Mouse (Mus musculus) urinary bladder, adult 2 months (tissue): ENCODE results near the gene Lifr. TPM values are rescaled to one million over a fixed set of nuclear protein-coding genes. Genes with fewer than 3 reads are reported as not detected.

Experiments used
- DNase-seq: peaks from one replicate; pipeline ENCODE4 v3.0.0; 2022; ENCODE audit warnings: low spot score
- polyA plus RNA-seq: library from polyadenylated mRNA; depleted of rRNA; stranded (reverse); fragments of >200 nt; gene quantifications from 2 replicates; pipeline ENCODE4 v1.2.3, GENCODE M21; 2012

Gene Lifr
- polyA plus RNA-seq, 1 experiment = 13.2 TPM

DNA sequence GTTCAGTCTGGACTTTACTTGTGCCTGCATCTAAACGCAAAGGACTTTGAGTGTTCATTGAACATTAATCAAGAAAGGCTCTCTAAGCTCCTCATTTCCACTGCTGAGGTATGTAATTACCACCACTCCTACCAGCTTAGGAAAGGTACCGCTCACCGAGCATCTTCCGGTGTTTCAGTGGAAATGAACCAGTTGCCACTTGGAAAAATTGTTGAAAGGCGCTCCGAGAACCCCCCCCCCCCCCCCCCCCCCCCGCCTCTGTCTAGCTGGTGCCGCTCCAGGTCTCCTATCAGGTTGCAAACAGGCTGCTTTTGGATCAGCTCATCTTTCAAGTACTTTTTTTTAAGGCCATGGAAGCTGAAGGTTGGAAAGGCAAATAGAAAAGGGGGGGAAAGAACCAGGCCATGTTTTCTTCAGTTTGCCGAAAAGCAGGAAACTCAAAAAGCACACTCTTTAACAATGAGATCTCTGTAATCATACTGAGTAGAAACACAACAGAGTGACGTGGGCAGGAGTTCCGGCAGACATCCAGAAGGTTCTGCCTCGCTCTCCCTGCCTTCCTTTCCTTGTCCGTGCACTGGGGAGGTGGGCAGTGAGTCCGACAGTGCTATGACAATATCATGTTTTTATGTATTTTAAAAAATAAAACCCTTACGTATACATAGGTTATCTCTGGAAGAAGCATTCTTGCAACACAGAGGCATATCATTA, 9.3 kb upstream of the Lifr start:
- no peak for DNase-seq

DNA sequence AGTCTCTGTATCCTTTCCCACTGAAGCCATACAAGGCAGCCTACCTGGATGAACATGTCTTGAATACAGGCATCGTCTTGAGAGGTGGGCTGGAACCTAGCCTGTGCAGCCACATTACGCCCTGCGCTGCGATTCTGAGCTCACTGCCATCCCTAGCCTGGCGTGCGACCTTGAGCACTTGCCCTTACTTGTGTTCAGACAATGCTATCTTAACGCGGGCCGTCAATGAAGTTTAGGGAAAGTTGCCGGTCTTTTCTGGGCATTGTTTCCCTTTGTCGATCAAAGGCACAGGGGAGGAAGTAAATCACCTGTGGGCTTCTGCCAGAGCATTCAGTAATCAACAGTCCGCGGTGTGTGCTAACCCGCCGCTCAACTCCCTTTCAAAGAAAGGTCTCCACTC, 8.6 kb upstream of the Lifr start:
- no peak for DNase-seq

DNA sequence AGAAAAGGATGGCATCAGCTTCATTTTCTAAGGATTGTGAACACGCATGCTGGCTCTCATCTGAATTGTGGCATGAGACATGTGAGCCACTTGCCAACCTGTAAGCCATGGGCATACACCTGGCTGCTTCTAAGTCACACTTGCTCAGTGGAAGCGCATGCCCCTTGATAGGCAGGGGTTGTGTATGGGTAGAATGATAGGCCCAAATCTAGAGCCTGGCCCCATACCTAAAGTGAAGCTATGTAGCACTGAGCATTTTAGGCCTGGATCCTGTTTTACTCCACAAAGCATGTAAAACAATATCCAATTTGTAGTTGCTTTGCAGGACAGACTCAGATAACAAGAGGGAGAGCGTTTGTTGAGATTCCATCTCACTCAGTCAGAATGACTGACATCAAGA, 7.5 kb upstream of the Lifr start:
- no peak for DNase-seq

DNA sequence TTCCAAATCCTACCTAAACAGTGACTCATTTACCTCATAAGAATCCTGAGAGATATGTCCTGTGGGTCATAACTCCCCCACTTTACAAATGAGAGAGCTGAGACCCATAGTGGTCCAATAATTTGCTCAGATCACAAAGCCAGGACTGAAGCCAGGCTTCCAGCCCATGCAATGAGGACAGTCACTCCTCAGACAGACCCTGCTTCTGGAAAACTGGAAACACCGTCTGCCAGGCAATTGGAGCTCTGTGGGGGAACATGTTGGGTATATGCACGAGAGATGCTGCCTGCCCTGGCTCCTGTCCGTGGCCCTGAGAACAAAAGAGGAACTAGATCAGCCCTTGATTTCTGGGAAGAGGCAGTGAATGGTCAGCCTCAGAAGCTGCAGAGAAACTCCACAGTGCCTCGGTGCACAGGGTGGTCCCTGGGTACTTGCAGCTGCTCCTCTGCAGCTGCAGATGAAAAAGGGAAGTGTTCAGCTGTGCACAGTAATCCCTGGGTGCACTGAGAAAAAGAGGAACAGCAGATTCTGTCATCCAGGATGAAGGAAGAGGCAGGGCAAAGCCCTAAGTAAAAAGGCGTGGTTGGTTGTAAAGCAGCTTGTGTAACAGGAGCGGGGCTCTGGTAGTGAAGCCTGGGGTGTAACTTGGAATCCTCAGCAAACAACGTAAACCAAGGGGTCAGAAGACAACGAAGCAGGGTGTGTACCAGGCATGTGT, 5.5 kb upstream of the Lifr start:
- DNase-seq = no peak

DNA sequence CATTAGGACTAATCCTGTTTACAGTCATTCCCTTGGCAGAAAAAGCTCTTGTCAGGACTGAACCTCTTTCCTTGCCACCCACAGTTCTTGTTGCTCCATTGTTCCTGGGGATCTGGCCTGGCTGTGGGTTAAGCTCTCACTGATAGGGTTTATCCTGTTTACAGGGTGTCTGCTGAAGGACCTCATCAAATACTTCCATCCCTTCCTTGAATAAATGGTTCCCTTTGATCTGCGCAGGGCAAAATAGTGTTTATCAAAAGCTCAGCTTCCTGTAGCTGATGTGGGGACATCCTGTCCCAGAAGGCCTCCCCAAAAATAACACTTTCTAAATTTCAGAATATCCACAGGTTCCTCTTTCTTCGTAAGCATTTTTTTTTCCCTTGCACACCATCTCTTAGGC, 1.7 kb upstream of the Lifr start:
- DNase-seq = no peak

DNA sequence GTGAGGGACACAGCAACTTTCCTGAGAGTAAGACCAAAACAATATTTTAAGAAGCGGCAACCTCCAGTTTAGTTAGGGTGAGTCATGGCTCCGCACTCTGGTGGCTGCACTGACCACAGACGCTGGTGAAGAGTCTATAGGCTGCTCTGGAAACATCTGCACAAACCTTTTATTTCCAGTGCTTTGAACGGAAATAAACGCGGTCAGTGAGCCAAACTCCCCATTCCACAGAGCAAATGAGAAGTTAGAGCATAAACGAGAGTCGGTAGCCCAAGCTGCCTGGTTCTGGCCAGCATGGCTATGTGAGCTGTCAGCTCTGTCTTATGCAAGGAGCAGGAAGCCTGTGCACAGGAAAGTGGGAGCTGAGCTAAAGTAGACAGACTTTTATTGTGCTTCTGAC, 1.9 kb downstream of the Lifr start:
- no peak for DNase-seq

DNA sequence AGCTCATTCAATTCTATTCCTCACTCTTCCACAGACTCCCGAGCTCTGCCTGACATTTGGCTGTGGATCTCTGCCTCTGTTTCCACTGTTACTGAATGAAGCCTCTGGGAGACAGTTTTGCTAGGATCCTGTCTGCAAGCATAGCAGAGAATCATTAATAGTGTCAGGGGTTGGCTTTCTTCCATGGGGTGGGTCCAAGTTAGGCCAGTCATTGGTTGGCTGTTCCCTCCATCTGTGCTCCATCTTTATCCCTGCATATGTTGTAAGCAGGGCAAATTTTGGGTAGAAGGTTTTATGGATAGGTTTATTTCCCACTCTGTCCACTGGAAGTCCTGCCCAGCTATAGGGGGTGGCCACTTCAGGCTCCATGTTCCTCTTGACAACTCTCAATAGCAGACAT, 9.0 kb downstream of the Lifr start:
- DNase-seq = no peak

DNA sequence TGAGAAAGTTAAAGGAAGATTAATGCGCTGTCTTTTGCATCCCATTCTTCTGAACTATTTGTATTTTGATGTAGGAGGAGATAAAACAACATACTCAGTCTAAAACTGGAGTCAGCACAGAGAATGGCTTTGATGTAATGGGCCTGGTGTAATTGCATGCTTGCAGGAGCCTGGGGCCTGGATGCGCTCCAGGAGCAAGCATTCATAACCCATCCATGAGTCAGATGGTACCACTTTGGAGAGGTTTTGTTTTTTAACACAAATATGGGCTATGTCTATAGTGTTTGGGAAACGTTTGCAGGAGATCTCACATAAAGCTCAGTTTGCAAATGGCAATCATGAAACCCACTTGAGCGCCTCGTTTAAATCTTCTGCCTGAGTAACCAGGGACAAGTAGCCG, 9.8 kb downstream of the Lifr start:
- DNase-seq = no peak

DNA sequence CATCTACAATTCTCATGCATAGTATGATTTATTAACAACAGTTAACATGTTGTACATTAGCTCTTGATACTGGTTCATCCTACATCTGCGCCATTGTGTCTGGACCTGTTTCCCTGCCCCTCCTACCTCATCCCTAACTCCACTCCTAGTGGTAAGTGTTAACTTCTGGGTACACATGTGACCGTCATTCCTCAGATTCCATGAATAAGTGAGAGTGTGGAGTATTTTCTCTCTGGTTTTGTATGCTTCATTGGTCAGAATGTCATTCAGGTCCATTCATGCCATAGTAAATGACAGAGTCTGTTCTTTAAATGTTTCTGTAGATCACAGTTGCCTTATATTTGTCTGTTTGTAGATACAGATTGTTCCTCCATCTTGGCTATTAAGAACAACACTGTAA, 12.6 kb downstream of the Lifr start:
- DNase-seq = no peak

DNA sequence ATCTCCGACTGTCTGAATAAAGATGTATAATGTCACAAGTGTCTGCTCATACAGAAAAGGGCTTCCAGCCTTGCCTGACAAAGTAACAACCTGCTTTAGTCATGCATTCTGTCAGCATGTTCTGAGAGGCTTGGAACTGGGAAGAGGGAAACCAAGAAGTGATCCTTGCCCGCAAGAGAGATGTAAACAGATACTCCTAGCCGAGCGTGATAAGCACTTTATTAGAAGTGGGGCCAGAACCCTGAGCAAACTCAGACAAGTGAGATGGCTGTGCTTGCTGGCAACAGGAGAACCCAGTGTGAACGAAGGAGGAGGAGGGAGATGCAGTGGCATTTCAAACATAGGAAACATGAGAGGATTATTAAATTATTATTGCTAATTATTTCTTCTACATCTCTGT, 14.8 kb downstream of the Lifr start:
- no peak for DNase-seq

DNA sequence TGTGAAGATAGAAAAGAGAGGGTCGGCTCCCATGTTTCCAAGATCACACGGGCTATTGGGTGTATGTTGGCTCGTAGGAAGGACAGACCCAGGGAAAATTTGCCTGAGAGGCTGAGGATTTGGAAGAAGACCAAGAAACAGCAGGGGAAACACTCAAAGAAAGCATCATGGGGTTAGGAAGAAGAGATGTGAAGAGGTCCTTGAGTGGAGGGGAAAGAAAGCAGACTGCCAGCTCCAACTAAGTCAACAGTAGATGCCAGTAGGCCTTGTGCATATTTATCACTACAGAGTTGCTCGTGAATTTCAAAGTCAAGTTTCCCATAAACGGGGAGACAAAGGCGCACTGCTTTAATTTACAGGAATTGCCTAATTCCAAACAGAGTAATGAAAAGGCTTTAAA, 17.7 kb downstream of the Lifr start:
- DNase-seq = no peak

DNA sequence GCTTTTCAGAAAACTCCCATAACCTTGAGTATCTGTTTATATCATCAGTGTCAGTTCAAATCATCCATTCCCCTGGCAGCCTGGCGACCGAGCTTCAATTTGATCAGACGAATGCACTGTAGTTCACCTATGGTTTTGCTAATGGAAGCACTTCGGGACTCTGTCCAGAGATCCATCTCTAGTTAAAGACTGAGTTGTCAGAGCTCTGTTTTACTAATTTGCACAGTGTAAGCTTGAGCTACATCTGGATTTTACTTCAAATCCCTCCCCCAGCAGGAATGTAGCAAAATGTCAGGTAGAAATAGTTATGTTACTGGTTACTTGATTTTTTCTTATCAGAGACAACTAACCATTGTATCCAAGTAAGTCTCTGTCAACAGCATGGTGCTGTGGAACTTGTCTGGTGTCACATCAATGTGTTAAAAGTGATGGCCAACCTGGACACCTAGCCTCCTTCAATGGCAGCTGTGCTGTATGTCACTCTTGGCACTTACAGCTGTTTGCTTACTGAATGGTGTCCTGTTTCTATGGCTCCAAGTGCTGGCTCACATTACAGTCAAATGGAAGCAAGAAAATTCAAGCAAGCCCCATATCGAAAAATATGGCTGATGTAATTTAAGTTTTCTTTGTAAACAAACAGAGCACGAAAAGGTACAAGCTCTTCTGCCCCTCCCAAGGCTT, 22.0 kb downstream of the Lifr start:
- DNase-seq = no peak

DNA sequence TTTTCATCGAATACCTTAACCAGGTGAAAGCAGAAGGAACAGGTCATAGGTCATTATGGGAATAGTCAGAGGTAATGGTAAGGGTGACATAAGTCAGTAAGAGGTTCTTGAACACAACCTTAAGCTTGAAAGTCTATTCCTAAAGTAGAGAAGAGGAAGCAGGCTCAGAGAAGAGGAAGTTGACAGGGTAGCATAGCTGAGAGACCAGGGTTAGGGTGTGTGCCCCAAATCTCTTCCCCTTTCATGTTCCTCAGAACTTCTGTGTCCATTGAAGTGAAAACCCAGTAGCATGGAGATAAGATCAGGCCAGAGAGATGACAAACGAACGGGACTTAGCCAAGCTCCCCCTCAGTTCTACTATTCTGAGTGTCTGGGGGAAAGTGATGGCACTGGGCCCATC, 23.5 kb downstream of the Lifr start:
- DNase-seq = no peak

DNA sequence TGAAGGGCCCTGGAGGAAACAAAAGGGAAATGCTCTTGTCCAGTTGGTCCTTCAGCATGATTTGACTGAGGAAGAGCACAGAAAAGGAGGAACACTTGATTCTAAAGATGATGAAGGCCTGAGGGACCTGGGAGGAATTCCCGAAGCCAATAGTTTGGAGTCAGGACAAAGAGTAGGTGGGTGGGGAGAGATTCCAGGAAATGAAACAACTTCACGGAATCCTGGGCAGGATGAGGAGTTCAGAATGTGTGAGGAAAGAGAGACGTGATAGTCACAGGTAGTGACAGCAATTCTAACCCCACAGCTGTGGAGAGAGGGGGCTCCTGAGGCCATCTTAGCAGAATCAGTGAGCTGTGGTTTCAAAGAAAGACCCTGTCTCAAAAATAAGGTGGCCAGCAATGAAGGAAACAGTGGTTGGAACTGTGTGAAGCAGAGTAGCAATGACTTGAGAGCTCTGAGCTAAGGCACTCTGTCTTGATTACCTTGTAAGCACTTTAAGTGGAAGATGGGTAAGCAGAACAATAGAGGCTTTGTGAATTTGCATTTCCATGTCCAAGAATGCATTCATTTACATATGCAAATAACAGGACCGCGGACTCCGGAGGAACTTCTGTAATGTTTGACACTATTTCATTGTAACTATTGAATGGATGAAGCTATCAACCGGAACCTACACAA, 25.1 kb downstream of the Lifr start:
- no peak for DNase-seq

DNA sequence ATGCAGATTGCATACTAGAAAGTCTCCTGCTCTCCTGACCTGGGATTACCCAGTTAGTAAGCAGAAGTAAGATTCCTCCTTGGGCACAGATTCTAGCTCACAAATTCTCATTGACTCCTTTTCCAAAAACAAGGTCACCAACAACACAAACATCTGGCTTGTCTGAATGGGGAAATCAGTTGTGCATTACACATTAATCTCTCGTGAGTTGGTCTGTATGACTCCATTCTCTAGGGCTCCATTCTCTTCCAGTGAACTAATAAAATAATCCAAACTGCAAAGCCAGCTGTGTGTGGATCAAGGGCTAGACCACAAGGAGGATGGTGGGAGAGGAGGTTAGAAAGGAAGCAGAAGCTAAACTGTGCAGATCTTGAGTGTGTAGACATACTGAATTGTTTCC, 25.8 kb downstream of the Lifr start:
- no peak for DNase-seq

DNA sequence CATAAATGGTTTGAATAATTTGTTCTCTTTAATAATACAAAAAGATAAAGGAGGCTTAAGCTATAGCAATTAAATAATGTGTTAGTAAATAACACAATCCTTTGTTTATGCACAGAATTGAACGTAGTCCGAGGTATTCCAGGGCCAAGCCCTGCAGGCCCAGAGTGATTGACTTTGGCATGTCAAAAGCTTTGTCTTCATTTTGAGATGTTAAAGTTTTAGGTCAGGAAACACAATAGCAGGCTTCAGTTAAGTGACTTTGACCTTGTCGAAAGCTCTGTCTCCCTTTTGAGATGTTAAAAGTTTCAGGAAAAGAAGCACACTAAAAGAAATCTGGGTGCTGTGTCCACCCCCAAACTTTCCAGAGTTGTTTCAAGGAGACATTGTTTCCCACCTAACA, 26.3 kb downstream of the Lifr start:
- DNase-seq = no peak

DNA sequence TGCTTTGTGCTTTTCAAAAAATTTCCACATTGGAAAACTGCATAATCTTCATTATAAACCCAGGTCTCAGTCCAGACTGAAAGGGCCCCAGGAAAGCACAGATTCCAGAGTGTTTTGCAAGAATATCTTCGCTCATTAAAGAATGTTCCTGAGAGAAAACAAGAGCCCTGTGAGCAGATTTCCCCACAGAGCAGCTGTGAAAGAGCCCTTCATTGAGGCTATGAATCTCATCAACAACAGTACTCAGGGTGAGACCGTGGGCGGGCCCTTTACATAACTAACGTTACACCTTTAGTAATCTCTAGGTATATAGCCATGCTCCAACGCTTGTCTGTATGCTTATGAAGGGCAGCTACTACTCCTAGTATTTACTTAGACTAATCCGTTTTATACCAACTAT, 27.5 kb downstream of the Lifr start:
- DNase-seq = no peak

DNA sequence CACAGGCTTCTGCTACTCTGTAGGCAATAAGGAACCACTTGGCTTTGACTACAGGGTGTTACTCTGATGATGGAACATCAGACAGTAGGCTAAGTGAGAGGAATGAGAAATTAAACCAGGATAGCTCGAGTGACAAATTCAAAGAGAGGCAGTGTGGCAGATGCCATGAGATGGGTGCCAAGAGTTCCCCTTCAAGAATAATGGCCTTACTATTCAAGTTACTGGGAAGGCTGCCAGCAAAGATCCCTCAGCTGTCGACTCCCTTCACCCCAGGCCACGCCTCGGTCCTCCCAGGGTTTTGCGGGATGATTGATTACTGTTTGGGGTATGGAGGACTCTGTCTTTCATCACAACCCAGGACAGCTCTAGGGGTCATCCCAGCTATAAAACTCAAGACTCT, 28.4 kb downstream of the Lifr start:
- no peak for DNase-seq

DNA sequence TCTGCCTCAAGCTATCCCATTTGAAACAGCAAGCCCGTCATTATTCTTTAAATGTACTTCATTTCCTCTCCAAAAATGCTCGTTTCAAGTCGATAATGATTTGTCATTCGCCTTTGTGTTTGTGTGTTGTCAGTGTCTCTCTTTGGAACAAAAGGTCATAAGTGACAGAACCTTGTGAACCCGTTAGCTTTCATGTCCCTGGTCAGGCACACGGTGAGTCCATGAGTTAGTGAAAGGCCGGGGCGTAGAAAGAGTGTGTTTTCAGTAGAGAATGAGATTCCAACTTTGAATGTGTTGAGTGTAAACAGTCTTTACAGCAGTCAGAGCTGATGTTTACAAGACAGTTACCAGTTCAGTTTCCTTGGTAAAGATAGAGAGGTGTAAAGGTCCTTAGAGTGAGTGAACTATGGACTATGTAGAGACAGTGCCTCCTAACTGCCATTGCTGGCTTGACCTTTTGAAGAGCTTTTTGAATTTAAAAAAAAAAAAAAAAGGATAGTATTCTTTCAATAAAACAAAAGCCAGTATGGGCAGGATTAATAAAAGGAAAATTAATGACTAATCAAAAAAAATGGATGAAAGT, 29.6 kb downstream of the Lifr start:
- DNase-seq = no peak

DNA sequence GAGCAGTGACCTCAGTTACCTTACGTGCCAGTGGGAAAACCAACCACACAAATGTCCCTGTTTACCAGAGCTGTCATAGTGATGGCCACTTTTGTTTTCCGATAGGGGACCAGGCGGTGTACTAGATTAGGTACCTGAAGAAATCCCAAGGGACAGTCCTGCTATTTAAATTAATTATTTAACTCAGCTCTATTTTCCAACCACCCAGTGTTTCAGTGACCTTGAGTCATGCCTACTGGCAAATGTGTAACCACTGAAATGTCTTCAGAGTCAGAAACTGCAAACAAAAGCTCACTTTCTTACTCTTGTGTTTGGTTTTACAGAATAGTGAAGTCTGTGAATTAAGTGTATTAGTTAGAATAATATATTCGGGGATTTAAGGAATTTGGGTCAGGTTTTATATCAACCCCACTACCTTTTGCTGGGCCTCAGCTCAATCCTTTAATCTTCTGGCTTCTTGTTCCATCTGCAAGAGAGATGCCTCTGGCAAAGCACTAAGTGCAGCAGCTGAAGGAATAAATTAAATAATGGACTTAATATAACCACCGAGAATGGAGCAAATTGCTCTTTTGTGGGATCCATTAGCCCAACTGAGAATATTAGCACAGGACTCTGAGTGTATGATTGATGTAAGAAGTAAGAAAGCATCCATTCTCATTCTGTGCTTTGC, 33.5 kb downstream of the Lifr start:
- DNase-seq = no peak

DNA sequence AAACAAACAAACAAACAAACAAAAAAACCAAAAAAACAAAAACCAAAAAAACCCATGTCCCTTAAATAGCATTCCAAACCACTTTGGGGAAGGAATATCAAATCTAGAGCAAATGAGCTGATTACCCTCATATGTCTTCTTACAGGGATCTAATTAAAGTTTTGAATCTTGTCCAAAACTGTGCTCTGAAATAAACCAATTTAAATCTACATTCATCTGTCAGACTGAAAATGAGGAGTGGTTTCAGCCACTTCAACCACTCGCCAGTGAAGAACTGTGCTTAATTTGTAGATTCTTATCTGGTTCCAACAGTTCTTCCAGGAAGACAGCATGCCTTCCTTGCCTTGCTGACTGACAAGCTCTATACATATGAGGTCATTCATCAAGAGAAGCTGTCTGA, 35.8 kb downstream of the Lifr start:
- no peak for DNase-seq

DNA sequence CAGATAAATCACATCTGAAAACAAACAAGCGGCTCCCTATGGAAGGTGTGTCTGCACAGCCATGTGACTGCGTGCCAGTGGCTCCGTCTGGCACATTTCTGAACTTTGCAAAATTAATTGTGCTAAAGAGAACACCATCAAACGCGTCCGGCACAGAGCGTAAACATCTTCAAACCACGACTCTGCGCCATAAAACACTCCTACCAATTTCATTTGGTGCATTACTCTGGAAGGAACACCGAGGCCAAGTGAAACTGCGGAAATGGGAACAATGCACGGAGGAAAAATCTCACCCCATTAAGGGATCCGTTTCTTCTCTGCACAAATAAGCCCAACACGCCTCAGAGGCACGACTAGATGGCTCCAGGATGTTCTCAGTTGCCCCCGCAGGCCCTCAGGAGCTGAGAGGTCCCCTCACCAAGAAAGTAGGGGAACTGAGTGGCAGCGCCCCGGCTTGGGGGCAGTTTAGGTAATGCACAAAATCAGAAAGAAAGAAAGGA, 38.3 kb downstream of the Lifr start:
- DNase-seq = no peak
